Mouse (Mus musculus): ENCODE measurements around the gene 1700024B05Rik. TPM values are rescaled to one million over a fixed set of nuclear protein-coding genes. Genes with fewer than 3 reads are reported as not detected.
"Not testable (repeated sequence)": the region's sequence is repeated elsewhere in the genome, so short reads cannot be mapped to it uniquely, and the experiment has no call there.

1700024B05Rik gene
- total RNA-seq (2012; rRNA removed), result not detected in 2 replicates
- polyA plus RNA-seq (2012; ENCODE audit: insufficient read depth in 1 of 2, insufficient read length in 2 of 2, low read depth in 1 of 2, low replicate concordance in 2 of 2, missing spikeins in 1 of 2), result under 1 TPM in 1 of 2 experiments, not detected in 1; 0.10 TPM

DNA sequence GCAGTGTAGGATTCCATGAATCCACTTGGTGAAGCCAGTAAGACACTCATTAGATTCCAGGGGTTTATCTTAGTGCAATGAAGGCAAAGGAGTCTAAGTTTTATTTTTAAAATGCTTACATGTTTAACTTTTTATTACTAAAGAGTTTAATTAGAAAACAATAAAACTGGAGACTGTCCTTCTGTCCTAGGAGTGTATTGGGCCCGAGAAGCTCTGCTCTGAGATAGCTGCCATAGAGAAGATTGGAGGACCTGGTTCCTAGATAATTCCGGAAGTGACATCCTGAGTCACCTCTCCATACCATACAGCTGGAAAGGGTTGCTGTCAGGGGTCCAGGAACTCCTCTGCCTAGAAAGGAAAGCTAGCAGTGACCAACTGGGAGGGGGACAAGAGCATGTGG is at the start of gene 1700024B05Rik:
Gene 1700024B05Rik, plus strand, starts transcription at position 301 of the 400 bp plus-strand sequence.
- H3K9me3 ChIP-seq (replicated peaks; ENCODE audit: insufficient read depth, low read length); H3K4me1 ChIP-seq (ENCODE audit: control insufficient read depth in 1 of 2, insufficient read depth in 2 of 2, low read length in 2 of 2); DNase-seq (ENCODE audit: low read depth, low spot score); H3K36me3 ChIP-seq (ENCODE audit: control insufficient read depth in 1 of 2, insufficient read depth in 2 of 2, low read length in 2 of 2); H3K27ac ChIP-seq (ENCODE audit: control insufficient read depth, low read depth, low read length); H3K79me2 ChIP-seq (ENCODE audit: control insufficient read depth, insufficient read depth, low read length, poor library complexity); H3K4me3 ChIP-seq (ENCODE audit: control insufficient read depth in 1 of 2, insufficient read depth in 1 of 2, low read depth in 2 of 2, low read length in 2 of 2); H3K9ac ChIP-seq (ENCODE audit: control insufficient read depth, low read depth, low read length, poor library complexity, severe bottlenecking); H3K27me3 ChIP-seq (ENCODE audit: control insufficient read depth in 1 of 2, insufficient read depth in 2 of 2, low read length in 2 of 2): not testable (repeated sequence)

DNA sequence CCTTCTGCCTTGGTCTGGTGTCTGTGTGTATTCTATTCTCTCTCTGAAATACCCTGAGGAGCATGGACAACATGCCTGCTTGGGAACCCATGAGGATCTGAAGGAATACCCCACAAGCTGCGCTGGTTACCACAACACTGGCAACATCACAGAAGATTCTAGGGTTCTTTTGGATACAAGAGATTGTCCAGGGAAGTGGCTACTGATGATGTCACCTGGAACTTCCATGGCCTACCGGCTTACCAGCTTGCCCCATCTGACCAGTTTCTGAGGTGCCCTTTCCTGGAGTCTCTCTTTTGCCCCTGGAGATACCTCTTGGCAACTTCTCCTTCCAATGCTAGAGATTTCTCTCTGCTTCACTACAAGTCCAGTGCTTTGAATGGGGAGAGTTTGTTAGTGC is 36.6 kb upstream of the 1700024B05Rik start, which contains the start of gene Gm7980:
Gene Gm7980, minus strand, starts transcription at position 101 of the 400 bp plus-strand sequence.
- H3K9ac ChIP-seq (ENCODE audit: control insufficient read depth, low read depth, low read length, poor library complexity, severe bottlenecking); H3K79me2 ChIP-seq (ENCODE audit: control insufficient read depth, insufficient read depth, low read length, poor library complexity); H3K27ac ChIP-seq (ENCODE audit: control insufficient read depth, low read depth, low read length); H3K27me3 ChIP-seq (ENCODE audit: control insufficient read depth in 1 of 2, insufficient read depth in 2 of 2, low read length in 2 of 2); H3K36me3 ChIP-seq (ENCODE audit: control insufficient read depth in 1 of 2, insufficient read depth in 2 of 2, low read length in 2 of 2); H3K4me1 ChIP-seq (ENCODE audit: control insufficient read depth in 1 of 2, insufficient read depth in 2 of 2, low read length in 2 of 2); H3K4me3 ChIP-seq (ENCODE audit: control insufficient read depth in 1 of 2, insufficient read depth in 1 of 2, low read depth in 2 of 2, low read length in 2 of 2); H3K9me3 ChIP-seq (replicated peaks; ENCODE audit: insufficient read depth, low read length); DNase-seq (ENCODE audit: low read depth, low spot score): not testable (repeated sequence)

DNA sequence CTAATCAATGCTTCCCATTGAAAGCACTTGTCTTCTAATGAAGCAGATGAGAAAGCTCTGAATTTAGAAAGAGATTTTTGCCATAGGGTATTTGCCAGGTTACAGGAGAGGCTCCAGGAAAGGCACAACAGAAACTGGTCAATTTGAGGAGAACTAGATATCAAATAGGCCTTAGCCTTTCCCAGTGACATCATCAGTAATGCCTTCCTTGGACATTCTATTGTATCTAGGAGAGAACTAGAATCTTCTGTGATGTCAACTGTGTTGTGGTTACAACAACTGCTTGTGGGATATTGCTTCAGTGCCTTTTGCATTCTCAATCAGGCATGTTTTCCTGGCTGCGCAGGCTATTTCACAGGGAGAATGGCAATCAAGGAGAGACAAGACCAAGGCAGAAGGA is 19.1 kb upstream of the 1700024B05Rik start, which contains the start of gene 1700049E17Rik1:
Gene 1700049E17Rik1, plus strand, starts transcription at position 301 of the 400 bp plus-strand sequence.
- not testable (repeated sequence) for H3K9me3 ChIP-seq (replicated peaks; ENCODE audit: insufficient read depth, low read length); H3K36me3 ChIP-seq (ENCODE audit: control insufficient read depth in 1 of 2, insufficient read depth in 2 of 2, low read length in 2 of 2); H3K9ac ChIP-seq (ENCODE audit: control insufficient read depth, low read depth, low read length, poor library complexity, severe bottlenecking); DNase-seq (ENCODE audit: low read depth, low spot score); H3K27me3 ChIP-seq (ENCODE audit: control insufficient read depth in 1 of 2, insufficient read depth in 2 of 2, low read length in 2 of 2); H3K4me3 ChIP-seq (ENCODE audit: control insufficient read depth in 1 of 2, insufficient read depth in 1 of 2, low read depth in 2 of 2, low read length in 2 of 2); H3K79me2 ChIP-seq (ENCODE audit: control insufficient read depth, insufficient read depth, low read length, poor library complexity); H3K4me1 ChIP-seq (ENCODE audit: control insufficient read depth in 1 of 2, insufficient read depth in 2 of 2, low read length in 2 of 2); H3K27ac ChIP-seq (ENCODE audit: control insufficient read depth, low read depth, low read length)

DNA sequence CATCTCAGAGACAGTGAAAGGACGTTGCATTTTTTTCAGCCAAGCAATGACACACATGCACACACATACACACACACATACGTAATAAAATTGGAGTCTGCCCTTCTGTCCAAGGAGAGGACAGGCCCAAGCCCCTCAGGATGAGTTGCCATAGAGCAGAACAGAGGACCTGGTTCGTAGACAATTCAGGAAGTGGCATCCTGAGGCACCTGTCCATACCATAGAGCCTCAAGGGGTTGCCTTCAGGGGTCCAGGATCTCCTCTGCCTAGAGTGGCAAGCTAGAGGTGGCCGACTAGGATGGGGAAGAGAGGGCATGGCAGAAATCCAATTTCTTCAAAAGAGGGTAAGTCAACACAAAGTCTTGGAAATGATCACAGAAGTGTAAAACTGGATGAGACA is 20.3 kb downstream of the 1700024B05Rik start:
- DNase-seq (ENCODE audit: low read depth, low spot score); H3K9ac ChIP-seq (ENCODE audit: control insufficient read depth, low read depth, low read length, poor library complexity, severe bottlenecking); H3K27me3 ChIP-seq (ENCODE audit: control insufficient read depth in 1 of 2, insufficient read depth in 2 of 2, low read length in 2 of 2); H3K4me1 ChIP-seq (ENCODE audit: control insufficient read depth in 1 of 2, insufficient read depth in 2 of 2, low read length in 2 of 2); H3K4me3 ChIP-seq (ENCODE audit: control insufficient read depth in 1 of 2, insufficient read depth in 1 of 2, low read depth in 2 of 2, low read length in 2 of 2); H3K79me2 ChIP-seq (ENCODE audit: control insufficient read depth, insufficient read depth, low read length, poor library complexity); H3K9me3 ChIP-seq (replicated peaks; ENCODE audit: insufficient read depth, low read length); H3K36me3 ChIP-seq (ENCODE audit: control insufficient read depth in 1 of 2, insufficient read depth in 2 of 2, low read length in 2 of 2); H3K27ac ChIP-seq (ENCODE audit: control insufficient read depth, low read depth, low read length): not testable (repeated sequence)

DNA sequence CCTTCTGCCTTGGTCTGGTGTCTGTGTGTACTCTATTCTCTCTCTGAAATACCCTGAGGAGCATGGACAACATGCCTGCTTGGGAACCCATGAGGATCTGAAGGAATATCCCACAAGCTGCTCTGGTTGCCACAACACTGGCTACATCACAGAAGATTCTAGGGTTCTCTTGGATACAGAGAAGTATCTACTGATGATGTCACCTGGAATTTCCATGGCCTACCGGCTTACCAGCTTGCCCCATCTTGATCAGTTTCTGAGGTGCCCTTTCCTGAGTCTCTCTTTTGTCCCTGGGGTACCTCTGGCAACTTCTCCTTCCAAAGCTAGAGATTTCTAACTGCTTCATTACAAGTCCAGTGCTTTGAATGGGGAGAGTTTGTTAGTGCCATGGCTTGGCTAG is 24.0 kb downstream of the 1700024B05Rik start, which contains the start of gene Gm6401:
Gene Gm6401, minus strand, starts transcription at position 101 of the 400 bp plus-strand sequence.
- not testable (repeated sequence) for DNase-seq (ENCODE audit: low read depth, low spot score); H3K27me3 ChIP-seq (ENCODE audit: control insufficient read depth in 1 of 2, insufficient read depth in 2 of 2, low read length in 2 of 2); H3K27ac ChIP-seq (ENCODE audit: control insufficient read depth, low read depth, low read length); H3K79me2 ChIP-seq (ENCODE audit: control insufficient read depth, insufficient read depth, low read length, poor library complexity); H3K9ac ChIP-seq (ENCODE audit: control insufficient read depth, low read depth, low read length, poor library complexity, severe bottlenecking); H3K4me1 ChIP-seq (ENCODE audit: control insufficient read depth in 1 of 2, insufficient read depth in 2 of 2, low read length in 2 of 2); H3K36me3 ChIP-seq (ENCODE audit: control insufficient read depth in 1 of 2, insufficient read depth in 2 of 2, low read length in 2 of 2); H3K9me3 ChIP-seq (replicated peaks; ENCODE audit: insufficient read depth, low read length); H3K4me3 ChIP-seq (ENCODE audit: control insufficient read depth in 1 of 2, insufficient read depth in 1 of 2, low read depth in 2 of 2, low read length in 2 of 2)

DNA sequence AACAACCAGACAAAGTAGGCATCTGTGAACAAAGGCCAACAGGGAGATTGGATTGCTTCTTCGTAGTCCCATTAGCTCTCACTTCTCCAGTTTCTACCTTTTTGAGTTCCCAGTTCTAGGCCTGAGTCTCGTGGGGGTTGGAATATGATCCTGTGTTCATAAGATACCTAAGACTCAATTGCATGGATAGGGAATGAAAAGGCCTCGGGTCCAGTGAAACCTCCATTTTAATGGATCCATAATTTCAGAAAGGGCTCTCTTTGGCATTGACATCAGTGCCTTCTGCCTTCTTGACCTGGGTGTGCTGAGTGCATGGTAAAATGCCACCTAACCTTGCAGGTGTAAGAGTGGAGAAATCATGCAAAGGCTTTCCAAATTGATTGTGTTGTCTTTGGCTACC is 24.8 kb downstream of the 1700024B05Rik start:
- not testable (repeated sequence) for H3K9ac ChIP-seq (ENCODE audit: control insufficient read depth, low read depth, low read length, poor library complexity, severe bottlenecking); H3K4me1 ChIP-seq (ENCODE audit: control insufficient read depth in 1 of 2, insufficient read depth in 2 of 2, low read length in 2 of 2); DNase-seq (ENCODE audit: low read depth, low spot score); H3K27ac ChIP-seq (ENCODE audit: control insufficient read depth, low read depth, low read length); H3K27me3 ChIP-seq (ENCODE audit: control insufficient read depth in 1 of 2, insufficient read depth in 2 of 2, low read length in 2 of 2); H3K79me2 ChIP-seq (ENCODE audit: control insufficient read depth, insufficient read depth, low read length, poor library complexity); H3K9me3 ChIP-seq (replicated peaks; ENCODE audit: insufficient read depth, low read length); H3K36me3 ChIP-seq (ENCODE audit: control insufficient read depth in 1 of 2, insufficient read depth in 2 of 2, low read length in 2 of 2); H3K4me3 ChIP-seq (ENCODE audit: control insufficient read depth in 1 of 2, insufficient read depth in 1 of 2, low read depth in 2 of 2, low read length in 2 of 2)

DNA sequence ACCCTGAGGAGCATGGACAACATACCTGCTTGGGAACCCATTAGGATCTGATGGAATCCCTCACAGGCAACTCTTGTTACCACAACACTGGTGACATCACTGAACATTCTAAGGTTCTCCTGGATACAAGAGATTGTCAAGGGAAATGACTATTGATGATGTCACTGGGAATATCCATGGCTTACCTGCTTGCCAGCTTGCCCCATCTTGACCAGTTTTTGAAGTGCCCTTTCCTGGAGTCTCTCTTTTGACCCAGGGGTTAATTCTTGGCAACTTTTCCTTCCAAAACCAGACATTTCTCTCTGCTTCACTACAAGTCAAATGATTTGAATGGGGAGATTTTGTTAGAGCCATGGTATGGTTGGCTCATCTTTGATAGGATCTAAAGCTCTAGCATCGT is 39.4 kb downstream of the 1700024B05Rik start, which contains the start of gene Gm3543:
Gene Gm3543, minus strand, starts transcription at position 101 of the 400 bp plus-strand sequence.
- H3K36me3 ChIP-seq (ENCODE audit: control insufficient read depth in 1 of 2, insufficient read depth in 2 of 2, low read length in 2 of 2); H3K27me3 ChIP-seq (ENCODE audit: control insufficient read depth in 1 of 2, insufficient read depth in 2 of 2, low read length in 2 of 2); H3K79me2 ChIP-seq (ENCODE audit: control insufficient read depth, insufficient read depth, low read length, poor library complexity); H3K27ac ChIP-seq (ENCODE audit: control insufficient read depth, low read depth, low read length); H3K9ac ChIP-seq (ENCODE audit: control insufficient read depth, low read depth, low read length, poor library complexity, severe bottlenecking); DNase-seq (ENCODE audit: low read depth, low spot score); H3K9me3 ChIP-seq (replicated peaks; ENCODE audit: insufficient read depth, low read length); H3K4me1 ChIP-seq (ENCODE audit: control insufficient read depth in 1 of 2, insufficient read depth in 2 of 2, low read length in 2 of 2); H3K4me3 ChIP-seq (ENCODE audit: control insufficient read depth in 1 of 2, insufficient read depth in 1 of 2, low read depth in 2 of 2, low read length in 2 of 2): not testable (repeated sequence)

All from MEL (cell line).